Mouse (Mus musculus) urinary bladder, postnatal 36 days (tissue): ENCODE measurements around the gene Tpcn2.

Source experiments
- DNase-seq, 2 experiments: peaks; one replicate each; pipeline ENCODE4 v3.0.0; 2022; ENCODE audit warnings: low spot score in 2 of 2, mixed read lengths in 1 of 2

The Tpcn2 gene

GRCm38 (mm10) chr7:145242851-145243712 is 40.7 kb downstream of the Tpcn2 start:
- peak; percentile 79 to 82 for DNase-seq

GRCm38 (mm10) chr7:145242028-145242427 is 41.8 kb downstream of the Tpcn2 start:
- no peak for DNase-seq

GRCm38 (mm10) chr7:145240929-145241328 is 42.9 kb downstream of the Tpcn2 start:
- DNase-seq = no peak

- no peak for DNase-seq
These were observed 43.9 kb downstream of the Tpcn2 start for GRCm38 (mm10) chr7:145239736-145240505.

- DNase-seq = no peak
These were observed 44.7 kb downstream of the Tpcn2 start for GRCm38 (mm10) chr7:145239145-145239544.

- DNase-seq = no peak
These were observed 48.7 kb downstream of the Tpcn2 start for GRCm38 (mm10) chr7:145234841-145235790.

- no peak for DNase-seq
These were observed 52.2 kb downstream of the Tpcn2 start for GRCm38 (mm10) chr7:145231659-145232058.

- no peak for DNase-seq
These were observed 57.2 kb downstream of the Tpcn2 start for GRCm38 (mm10) chr7:145226641-145227040.

GRCm38 (mm10) chr7:145225626-145226025 is 58.2 kb downstream of the Tpcn2 start:
- DNase-seq = no peak

GRCm38 (mm10) chr7:145221841-145222689 is 61.7 kb downstream of the Tpcn2 start:
- peak; percentile 63 to 71 for DNase-seq

- DNase-seq = no peak
These were observed 62.5 kb downstream of the Tpcn2 start for GRCm38 (mm10) chr7:145221346-145221745.

- DNase-seq = no peak
These were observed 64.4 kb downstream of the Tpcn2 start for GRCm38 (mm10) chr7:145219420-145219831.

GRCm38 (mm10) chr7:145216591-145216990 is 67.2 kb downstream of the Tpcn2 start:
- no peak for DNase-seq

- no peak for DNase-seq
These were observed 68.3 kb downstream of the Tpcn2 start for GRCm38 (mm10) chr7:145215476-145215875.

GRCm38 (mm10) chr7:145211680-145212659 is 71.8 kb downstream of the Tpcn2 start:
- no peak for DNase-seq

- no peak for DNase-seq
These were observed 73.2 kb downstream of the Tpcn2 start for GRCm38 (mm10) chr7:145210477-145211070.

- no peak for DNase-seq
These were observed 75.8 kb downstream of the Tpcn2 start, which contains the start of gene 1810010D01Rik for GRCm38 (mm10) chr7:145208006-145208405. Gene 1810010D01Rik, minus strand, starts transcription at chr7:145208119.

GRCm38 (mm10) chr7:145206801-145207200 is 77.0 kb downstream of the Tpcn2 start:
- no peak for DNase-seq

GRCm38 (mm10) chr7:145206056-145206610 is 77.7 kb downstream of the Tpcn2 start:
- DNase-seq = peak in 1 of 2 experiments; percentile 49
